Mouse (Mus musculus): ENCODE results near the gene Nphs1. TPM values are rescaled to one million over a fixed set of nuclear protein-coding genes. Genes with fewer than 3 reads are reported as not detected.

Nphs1 gene
- total RNA-seq (2021), result 1 to 10 TPM; 1.8 to 2.2 TPM

- DNase-seq (ENCODE audit: extremely low spot score in 1 of 2, low spot score in 1 of 2), result peak in 1 of 2 experiments; percentile 59
Measured at GRCm38 (mm10) chr7:30457629-30458330, at the start of gene Nphs1, which contains the start of gene Kirrel2. Nphs1 (plus strand) TSS chr7:30458315. Kirrel2 (minus strand) TSS chr7:30457690.

GRCm38 (mm10) chr7:30408639-30409038 is 49.5 kb upstream of the Nphs1 start:
- DNase-seq (ENCODE audit: extremely low spot score in 1 of 2, low spot score in 1 of 2), result no peak

DNA sequence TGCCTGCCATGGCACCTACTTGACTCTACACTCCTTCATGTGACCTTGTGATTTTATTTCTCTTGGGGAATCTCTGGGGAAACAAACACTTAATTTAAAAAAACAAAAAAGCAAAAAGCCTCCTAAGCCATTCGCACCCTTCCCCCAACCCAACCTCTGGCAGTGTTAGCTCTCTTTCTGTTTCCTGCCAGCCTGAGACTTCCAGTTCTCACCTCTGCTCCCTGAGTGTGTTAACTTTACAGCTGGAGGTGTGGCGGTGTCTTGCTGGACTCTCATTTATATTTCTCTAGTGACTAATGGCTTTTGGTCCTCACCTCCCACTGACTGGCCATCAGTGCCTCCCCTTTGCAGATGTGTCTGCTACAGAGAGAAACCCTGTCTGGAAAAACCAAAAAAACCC is 48.3 kb upstream of the Nphs1 start:
- no peak for DNase-seq (ENCODE audit: extremely low spot score in 1 of 2, low spot score in 1 of 2)

DNA sequence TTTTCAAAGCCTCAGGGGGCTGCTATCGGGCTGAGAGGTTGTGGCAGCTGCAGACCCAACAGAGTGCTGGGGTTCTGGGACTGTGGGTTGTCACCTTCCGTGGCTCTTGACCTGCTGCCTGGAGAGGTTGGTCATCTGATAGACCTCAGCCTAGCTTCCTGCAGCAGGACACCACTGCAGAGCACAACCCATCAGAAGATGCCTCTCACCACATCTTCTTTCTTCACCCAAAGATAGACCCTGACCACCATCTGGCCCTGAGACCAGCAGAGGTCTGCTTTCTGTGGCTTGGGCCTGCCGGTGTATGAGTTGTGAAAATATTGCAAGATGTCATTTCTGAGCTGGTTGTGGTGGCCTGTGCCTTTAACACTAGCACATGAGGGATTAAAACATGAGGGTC is 47.1 kb upstream of the Nphs1 start:
- no peak for DNase-seq (ENCODE audit: extremely low spot score in 1 of 2, low spot score in 1 of 2)

DNA sequence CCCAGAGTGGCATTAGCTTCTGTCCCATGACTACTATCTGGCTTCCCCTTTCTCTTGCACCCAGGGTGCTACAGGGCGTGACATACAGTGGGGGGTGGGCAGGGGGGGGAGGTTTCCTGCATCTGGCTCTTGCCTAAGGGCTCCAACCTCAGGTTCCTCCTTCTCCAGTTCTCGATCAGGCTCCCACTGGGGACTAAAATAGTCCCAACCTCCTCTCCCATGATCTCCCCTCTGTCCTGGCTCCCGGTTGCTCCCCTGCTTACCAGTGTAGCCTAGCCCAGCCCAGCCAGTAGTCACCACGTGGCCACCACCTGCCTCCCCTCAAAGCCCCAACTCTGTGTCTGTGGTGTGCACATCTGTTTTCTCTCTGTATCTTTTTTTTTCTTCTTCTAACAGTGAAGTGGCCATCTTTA is 45.4 kb upstream of the Nphs1 start:
- no peak for DNase-seq (ENCODE audit: extremely low spot score in 1 of 2, low spot score in 1 of 2)

- no peak for DNase-seq (ENCODE audit: extremely low spot score in 1 of 2, low spot score in 1 of 2)
Measured at GRCm38 (mm10) chr7:30413596-30413995, 44.5 kb upstream of the Nphs1 start, which contains the start of gene Tyrobp. Tyrobp (plus strand) TSS chr7:30413760.

- DNase-seq (ENCODE audit: extremely low spot score in 1 of 2, low spot score in 1 of 2), result no peak
Measured at GRCm38 (mm10) chr7:30417856-30418255, 40.3 kb upstream of the Nphs1 start.

DNA sequence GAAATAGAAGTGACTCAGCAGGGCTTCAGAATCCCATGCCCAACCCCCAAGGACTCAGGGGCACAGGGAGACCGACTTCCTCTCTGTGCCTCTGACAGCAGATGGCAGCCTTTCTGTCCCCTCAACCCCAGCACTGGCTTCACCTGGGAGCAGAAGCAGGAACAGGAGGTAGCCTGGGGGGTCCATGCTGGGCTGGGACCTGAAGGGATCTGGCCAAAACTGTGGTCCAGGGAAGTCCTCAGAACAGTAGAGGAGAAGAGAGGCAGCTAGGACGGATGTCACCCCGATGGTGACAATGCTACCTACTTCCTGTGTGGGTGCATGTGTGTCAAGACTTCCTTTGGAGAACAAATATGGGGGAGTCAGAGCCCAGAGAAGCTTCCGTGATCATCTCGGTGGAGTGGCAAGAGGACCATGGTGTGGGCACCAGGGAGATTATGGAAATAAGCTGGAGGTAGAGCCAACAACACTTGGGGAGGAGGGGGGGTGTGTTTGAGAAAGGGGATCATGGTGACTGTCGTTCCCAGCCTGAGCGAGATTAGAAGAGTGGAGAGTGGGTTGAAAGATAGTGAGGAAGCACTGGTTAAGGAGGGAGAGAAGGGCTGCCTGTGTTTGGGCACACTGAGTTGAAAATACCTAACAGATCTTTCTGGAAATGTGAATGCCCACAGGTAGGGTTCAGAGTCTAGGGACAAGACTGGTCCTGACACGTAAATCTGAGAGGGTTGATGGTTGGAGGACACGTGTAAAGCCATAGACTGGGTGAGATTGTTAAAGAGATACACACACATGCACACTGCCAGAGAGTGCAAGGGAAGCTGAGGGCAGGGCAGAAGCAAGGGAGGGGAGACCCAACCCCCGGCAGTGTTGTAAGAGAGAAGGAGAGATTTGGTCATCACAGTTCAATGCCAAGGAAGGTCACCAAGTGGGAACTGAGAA is 38.3 kb upstream of the Nphs1 start, which contains the start of gene Hcst:
Hcst (minus strand) TSS at position 294 of the 939 bp plus-strand sequence.
- DNase-seq (ENCODE audit: extremely low spot score in 1 of 2, low spot score in 1 of 2), result no peak

DNA sequence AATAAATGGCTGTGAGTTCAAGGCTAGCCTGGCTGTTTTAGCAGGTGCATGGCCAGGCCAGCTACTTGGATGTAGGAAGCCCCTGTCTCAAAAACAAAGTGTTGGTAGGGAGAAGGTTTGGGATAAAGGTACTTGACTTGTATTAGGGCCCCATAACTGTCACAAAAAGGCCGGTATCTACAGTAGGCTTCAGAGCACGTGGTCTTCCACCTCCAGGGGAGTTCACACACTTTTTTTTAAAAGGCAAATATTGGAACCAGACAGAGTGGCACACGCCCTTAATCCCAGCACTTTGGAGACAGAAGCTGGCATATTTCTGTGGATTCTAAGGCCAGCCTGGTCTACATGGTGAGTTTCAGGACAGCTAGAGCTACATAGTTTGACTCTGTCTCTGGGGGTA is 37.4 kb upstream of the Nphs1 start:
- no peak for DNase-seq (ENCODE audit: extremely low spot score in 1 of 2, low spot score in 1 of 2)

GRCm38 (mm10) chr7:30421175-30421889 is 36.8 kb upstream of the Nphs1 start, which contains the start of gene Nfkbid:
Nfkbid (plus strand) TSS chr7:30421732.
- DNase-seq (ENCODE audit: extremely low spot score in 1 of 2, low spot score in 1 of 2), result peak in 1 of 2 experiments; percentile 17

- DNase-seq (ENCODE audit: extremely low spot score in 1 of 2, low spot score in 1 of 2), result peak; percentile 87 to 90
Measured at GRCm38 (mm10) chr7:30421890-30422435, 36.2 kb upstream of the Nphs1 start.

- DNase-seq (ENCODE audit: extremely low spot score in 1 of 2, low spot score in 1 of 2), result no peak
Measured at GRCm38 (mm10) chr7:30422560-30422959, 35.6 kb upstream of the Nphs1 start.

- DNase-seq (ENCODE audit: extremely low spot score in 1 of 2, low spot score in 1 of 2), result peak in 1 of 2 experiments; percentile 25
Measured at GRCm38 (mm10) chr7:30423071-30423641, 35.0 kb upstream of the Nphs1 start.

- DNase-seq (ENCODE audit: extremely low spot score in 1 of 2, low spot score in 1 of 2), result no peak
Measured at GRCm38 (mm10) chr7:30429327-30429726, 28.8 kb upstream of the Nphs1 start.

GRCm38 (mm10) chr7:30430191-30430590 is 27.9 kb upstream of the Nphs1 start:
- DNase-seq (ENCODE audit: extremely low spot score in 1 of 2, low spot score in 1 of 2), result no peak

DNA sequence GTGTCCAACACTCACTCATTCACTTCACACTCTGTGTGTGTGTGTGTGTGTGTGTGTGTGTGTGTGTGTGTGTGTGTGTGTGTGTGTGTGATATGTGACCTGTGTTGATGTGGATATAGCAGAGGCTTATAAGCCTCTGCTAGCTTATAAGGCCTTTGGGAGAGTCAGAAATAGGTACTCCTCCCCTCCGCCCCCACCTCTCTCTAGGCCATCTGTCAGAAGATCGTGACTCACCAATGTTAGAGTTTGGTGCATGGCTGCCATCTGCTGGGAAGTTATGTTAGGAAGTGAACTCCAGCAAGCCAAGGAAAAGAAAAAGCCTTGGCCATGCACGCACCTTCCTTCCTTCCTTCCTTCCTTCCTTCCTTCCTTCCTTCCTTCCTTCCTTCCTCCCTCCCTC is 26.3 kb upstream of the Nphs1 start:
- peak; percentile 60 to 74 for DNase-seq (ENCODE audit: extremely low spot score in 1 of 2, low spot score in 1 of 2)

GRCm38 (mm10) chr7:30434238-30434637 is 23.9 kb upstream of the Nphs1 start:
- DNase-seq (ENCODE audit: extremely low spot score in 1 of 2, low spot score in 1 of 2), result peak in 1 of 2 experiments; percentile 37

- DNase-seq (ENCODE audit: extremely low spot score in 1 of 2, low spot score in 1 of 2), result no peak
Measured at GRCm38 (mm10) chr7:30434701-30435100, 23.4 kb upstream of the Nphs1 start.

GRCm38 (mm10) chr7:30435156-30435555 is 23.0 kb upstream of the Nphs1 start:
- no peak for DNase-seq (ENCODE audit: extremely low spot score in 1 of 2, low spot score in 1 of 2)

- DNase-seq (ENCODE audit: extremely low spot score in 1 of 2, low spot score in 1 of 2), result no peak
Measured at GRCm38 (mm10) chr7:30436879-30437278, 21.2 kb upstream of the Nphs1 start.
